Mouse (Mus musculus) liver, embryonic 14.5 days (tissue): Measurements from ENCODE around the gene Il6ra.

Experiments
- CTCF ChIP-seq: IDR thresholded peaks from 2 replicates; pipeline ENCODE4 v1.5.1; 2016; ENCODE audit warnings: antibody characterized with exemption, low read depth, control low read depth
- EP300 ChIP-seq: IDR thresholded peaks from 2 replicates; pipeline ENCODE4 v1.6.1; 2016; ENCODE audit warnings: antibody characterized with exemption, low read depth

- TF ChIP-seq CTCF = no peak
- TF ChIP-seq EP300 = no peak
Measured at GRCm38 (mm10) chr3:89820311-89821095, 92.5 kb downstream of the Il6ra start.
